Mouse (Mus musculus): Measurements from ENCODE around the gene Ankib1.
"Not testable (repeated sequence)": the region's sequence is repeated elsewhere in the genome, so short reads cannot be mapped to it uniquely, and the experiment has no call there.

Ankib1 gene

GRCm38 (mm10) chr5:3802433-3803291 lies at the start of gene Ankib1, which contains the start of gene Krit1:
Gene Ankib1 (minus strand): TSS chr5:3802925.
Gene Krit1 (plus strand): TSS chr5:3803184.
- peak; percentile 90 for DNase-seq (ENCODE audit: low spot score)

DNA sequence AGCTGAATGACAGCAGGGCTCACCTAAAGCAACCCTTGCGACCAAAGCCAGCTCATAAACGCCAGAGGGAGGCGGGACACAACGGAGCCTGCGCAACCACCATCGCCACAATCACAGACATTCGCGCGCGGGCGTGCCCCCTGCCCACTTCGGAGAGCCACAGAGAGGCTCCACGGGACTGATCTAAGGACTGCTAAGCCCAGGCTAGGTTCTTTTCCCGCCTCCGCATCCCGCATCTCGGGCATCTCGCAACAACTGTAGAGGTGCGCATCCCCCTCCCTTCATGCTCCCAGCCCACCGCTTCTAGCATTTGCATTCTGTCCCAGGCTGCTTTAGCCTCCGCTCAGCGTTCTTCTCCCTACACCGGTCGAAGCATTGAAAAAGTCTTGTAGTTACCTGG lies 42.3 kb upstream of the Ankib1 start, which contains the start of gene Lrrd1:
TSS of gene Lrrd1 (plus strand) at position 148 of the 400 bp plus-strand sequence.
- no peak for DNase-seq (ENCODE audit: low spot score)

GRCm38 (mm10) chr5:3834107-3834506 lies 31.4 kb upstream of the Ankib1 start:
- DNase-seq (ENCODE audit: low spot score): no peak

DNA sequence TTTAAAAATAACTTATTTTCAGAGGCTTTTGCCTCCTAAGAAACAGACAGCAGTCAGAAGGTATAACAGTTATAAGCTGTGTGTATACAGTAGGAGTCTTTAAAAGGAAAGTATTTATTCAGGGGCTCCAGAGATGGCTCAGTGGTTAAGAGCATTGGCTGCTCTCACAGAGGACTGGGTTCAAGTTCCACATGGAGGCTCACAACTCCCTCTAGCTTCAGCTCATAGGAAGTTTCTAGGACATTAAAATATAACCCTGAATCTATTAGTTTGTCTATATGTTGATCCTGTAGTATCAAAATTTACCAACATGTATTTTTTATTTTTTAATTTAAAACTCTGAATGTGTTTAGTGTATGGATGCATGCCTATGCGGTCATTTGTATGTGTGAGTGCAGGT lies 5.7 kb upstream of the Ankib1 start:
- DNase-seq (ENCODE audit: low spot score): no peak

- no peak for DNase-seq (ENCODE audit: low spot score)
These were observed 804 bp upstream of the Ankib1 start for GRCm38 (mm10) chr5:3803292-3804165.

- no peak for DNase-seq (ENCODE audit: low spot score)
These were observed 873 bp downstream of the Ankib1 start for GRCm38 (mm10) chr5:3801672-3802432.

DNA sequence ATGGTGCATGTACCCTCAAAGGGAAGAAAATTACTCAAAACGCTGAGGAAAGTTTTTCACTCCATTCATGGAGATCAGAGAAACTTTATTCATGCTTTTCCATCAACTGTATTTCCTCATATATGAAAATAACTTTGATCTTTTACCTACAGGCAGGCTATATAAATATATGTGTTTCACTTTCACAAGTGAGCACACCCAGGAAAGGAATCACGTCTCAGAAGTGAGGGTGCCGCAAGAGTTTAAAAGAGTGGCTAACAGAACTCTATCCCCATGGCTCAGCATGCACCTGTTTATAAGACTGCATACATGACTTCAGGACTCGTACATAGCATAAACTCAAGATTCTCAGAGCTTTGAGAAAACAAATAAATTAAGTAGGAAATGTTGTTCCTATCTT lies 1.8 kb downstream of the Ankib1 start:
- DNase-seq (ENCODE audit: low spot score): no peak

- DNase-seq (ENCODE audit: low spot score): no peak
These were observed 2.7 kb downstream of the Ankib1 start for GRCm38 (mm10) chr5:3800041-3800440.

DNA sequence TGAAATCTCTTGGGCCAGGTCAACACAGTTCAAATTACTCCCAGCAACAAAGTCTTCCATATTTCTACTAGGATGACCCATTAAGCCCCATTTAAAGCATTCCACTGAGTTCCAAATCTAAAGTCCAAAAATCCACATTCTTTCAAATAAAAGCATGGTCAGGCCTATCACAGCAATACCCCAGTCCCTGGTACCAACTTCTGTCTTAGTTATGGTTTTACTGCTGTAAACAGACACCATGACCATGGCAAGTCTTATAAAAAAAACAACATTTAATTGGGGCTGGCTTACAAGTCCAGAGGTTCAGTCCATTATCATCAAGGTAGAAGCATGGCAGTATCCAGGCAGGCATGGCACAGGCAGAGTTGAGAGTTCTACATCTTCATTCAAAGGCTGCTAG lies 4.1 kb downstream of the Ankib1 start:
- not testable (repeated sequence) for DNase-seq (ENCODE audit: low spot score)

DNA sequence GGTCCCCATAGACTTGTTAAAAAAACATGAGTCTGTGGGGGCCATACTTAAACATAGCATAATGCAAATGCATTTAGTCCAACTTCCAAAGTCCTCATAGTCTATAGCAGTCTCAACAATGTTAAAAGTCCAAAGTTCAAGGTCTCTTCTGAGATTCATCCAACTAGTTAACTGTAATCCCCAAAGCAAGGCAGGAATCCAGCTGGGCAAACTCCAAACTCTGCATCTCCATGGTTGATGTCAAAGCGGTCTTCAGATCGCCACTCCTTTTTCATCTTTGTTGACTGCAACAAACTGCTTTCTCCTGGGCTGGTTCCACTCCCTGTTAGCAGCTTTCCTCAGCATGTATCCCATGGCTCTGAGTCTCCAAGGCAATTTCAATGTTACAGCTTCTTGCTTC lies 5.6 kb downstream of the Ankib1 start:
- not testable (repeated sequence) for DNase-seq (ENCODE audit: low spot score)

DNA sequence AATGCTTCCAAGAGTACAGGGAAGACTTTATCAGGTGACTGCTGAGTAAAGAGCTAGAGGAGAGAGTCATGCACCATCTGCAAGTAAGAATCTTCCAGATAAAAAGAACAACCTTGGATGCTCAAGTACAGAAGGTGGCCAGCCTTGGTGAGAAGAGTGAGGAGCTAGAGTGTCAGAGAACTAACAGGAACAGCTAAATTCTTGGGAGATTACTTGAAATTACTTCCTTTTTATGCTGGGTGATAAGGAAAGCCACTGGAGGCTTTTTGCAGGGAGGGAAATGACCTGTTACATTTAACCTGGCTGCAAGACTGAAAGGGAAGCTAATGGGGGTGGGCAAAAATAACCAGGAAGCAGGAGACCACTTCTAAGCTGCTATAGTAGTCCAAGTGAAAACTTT lies 11.7 kb downstream of the Ankib1 start:
- DNase-seq (ENCODE audit: low spot score): no peak

DNA sequence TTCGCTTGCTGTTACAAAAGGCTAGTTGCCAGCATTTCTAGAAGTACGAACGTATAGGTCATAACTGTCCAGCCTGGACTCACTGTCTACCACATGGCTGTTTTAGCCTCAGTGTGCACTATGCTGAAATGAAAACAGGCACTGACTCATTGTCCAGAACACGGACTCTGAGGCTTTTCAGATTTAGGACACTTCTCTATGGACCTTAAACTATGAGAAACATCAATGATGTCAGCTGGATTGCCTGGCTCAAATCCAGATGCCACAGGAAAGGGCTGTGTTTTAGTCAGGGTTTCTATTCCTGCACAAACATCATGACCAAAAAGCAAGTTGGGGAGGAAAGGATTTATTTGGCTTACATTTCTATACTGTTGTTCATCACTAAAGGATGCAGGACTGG lies 15.2 kb downstream of the Ankib1 start:
- DNase-seq (ENCODE audit: low spot score): no peak

GRCm38 (mm10) chr5:3784751-3785496 lies 17.8 kb downstream of the Ankib1 start:
- DNase-seq (ENCODE audit: low spot score): no peak

- DNase-seq (ENCODE audit: low spot score): no peak
These were observed 18.6 kb downstream of the Ankib1 start for GRCm38 (mm10) chr5:3783947-3784681.

DNA sequence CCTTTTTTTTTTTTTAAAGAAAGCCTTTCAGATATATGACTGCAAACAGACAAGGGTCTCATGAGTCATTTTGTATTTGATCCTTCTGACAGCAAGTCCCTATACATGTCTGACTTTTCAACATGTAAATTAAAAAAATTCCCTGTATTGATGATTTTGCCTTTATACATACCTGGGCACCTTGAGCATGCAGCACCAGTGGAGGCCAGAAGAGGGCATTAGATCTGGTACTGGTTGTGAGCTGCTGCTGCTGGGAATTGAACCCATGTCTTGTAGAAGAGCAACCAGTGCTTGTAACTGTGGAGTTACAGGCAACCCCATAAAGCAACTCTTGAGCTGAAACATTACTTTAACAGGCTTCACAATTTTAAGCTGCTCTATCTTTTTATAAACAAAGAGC lies 20.1 kb downstream of the Ankib1 start:
- no peak for DNase-seq (ENCODE audit: low spot score)

DNA sequence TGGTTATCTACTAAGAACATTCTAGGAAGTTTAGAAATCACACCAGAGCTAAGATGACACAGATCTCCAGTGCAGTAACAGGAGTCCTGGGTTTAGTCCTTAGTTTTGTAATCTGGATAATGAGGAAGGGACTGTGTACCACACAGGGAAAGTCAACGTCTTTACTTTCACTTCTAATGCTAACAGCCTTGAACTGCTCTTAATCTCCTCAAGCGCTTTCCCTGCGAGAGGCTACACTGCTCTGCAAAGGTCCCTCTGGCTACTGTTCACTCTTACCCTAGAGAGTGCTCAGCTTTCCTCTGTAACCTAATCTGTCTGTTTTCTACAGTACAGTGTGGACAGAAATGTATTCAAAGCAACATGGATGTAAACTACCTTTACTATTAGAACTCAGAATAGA lies 30.7 kb downstream of the Ankib1 start:
- no peak for DNase-seq (ENCODE audit: low spot score)

DNA sequence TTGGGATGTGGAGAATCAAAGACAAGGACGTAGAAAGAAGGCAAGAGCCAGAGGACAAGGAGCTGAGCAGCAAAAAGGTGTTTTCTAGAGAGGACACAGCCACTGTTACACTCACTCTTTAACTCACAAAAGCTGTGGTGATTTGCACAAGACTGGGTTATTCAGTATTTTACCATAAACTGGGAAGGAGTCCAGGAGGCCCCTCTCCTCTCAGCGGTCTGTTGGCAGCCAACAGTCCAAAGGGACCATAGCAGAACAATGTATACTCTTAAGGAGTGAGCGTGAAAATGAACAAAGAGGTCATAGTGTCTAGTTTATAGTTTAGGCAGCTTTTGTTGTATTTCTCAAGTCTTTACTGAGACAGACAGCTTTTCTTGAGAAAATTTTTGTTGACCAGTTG lies 31.2 kb downstream of the Ankib1 start:
- no peak for DNase-seq (ENCODE audit: low spot score)

- DNase-seq (ENCODE audit: low spot score): not testable (repeated sequence)
These were observed 52.2 kb downstream of the Ankib1 start for GRCm38 (mm10) chr5:3750536-3750935.

DNA sequence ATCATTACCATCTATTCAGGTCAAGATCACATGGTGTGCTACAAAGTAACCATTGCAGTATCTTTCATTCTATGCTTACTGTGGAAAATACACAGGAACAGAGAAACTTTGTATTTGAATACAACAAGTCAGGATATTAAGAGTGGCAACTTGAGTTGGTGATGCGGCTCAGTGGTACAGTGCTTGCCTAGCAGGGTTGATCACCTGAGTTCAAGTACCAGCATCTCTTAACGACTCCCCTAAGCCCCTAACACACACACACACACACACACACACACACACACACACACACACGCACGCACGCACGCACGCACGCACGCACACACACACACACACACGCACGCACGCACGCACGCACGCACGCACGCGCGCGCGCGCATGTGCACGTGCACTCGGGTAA lies 69.9 kb downstream of the Ankib1 start:
- not testable (repeated sequence) for DNase-seq (ENCODE audit: low spot score)

DNA sequence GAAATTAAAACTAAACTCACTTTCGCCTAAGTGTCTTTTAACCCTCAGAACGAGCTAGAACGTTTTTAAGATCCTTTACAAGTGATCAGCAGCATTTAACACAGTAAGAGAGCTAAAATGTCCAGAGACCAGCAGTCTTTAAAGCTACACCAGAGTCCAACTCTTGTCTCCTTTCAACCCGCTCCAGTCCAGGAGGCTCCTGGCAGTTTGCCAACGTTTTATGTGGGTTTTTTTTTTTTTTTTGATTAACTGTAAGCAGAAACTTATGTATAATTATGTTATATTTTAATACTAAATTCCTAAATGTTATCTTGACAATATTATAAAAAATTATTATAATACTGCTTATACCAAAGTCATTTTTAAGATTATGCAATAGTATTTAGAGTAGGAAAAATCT lies 73.9 kb downstream of the Ankib1 start:
- DNase-seq (ENCODE audit: low spot score): no peak

GRCm38 (mm10) chr5:3725491-3725890 lies 77.2 kb downstream of the Ankib1 start:
- DNase-seq (ENCODE audit: low spot score): no peak
